ENCODE assay signal across 8 mouse cellular contexts in genomic region chr7:4164090-4164910, GRCm38 (mm10). TPM values are rescaled to one million over a fixed set of nuclear protein-coding genes. Genes with fewer than 3 reads are reported as not detected.
DNase-seq lines count a peak whose midpoint lies in the region; ATAC-seq lines count a peak whose summit lies in the region.

Cdc42ep5 (minus strand) TSS chr7:4164860.

- peak within 1 kb of the TSS; percentile 34; the same call in 1 of the 2 replicates for H3K9ac ChIP-seq in forebrain, embryonic 13.5 days
- peak within 1 kb of the TSS; percentile 60 for H3K9ac ChIP-seq in limb, embryonic 12.5 days (replicated peaks)
- H3K9ac ChIP-seq in midbrain, embryonic 16.5 days (ENCODE audit: low read depth, low read length): 0 out of 2 replicates have a peak within 1 kb of the TSS, but pooled peaks have one; percentile 43

- H3K4me3 ChIP-seq in megakaryocyte, embryonic 14.5 days (replicated peaks): peak within 1 kb of the TSS; percentile 94
- peak within 1 kb of the TSS; percentile 25 for H3K4me3 ChIP-seq in forebrain, embryonic 13.5 days
- peak within 1 kb of the TSS; percentile 50 for H3K4me3 ChIP-seq in limb, embryonic 12.5 days (replicated peaks)
- H3K4me3 ChIP-seq in midbrain, embryonic 16.5 days (ENCODE audit: low read depth, low read length): peak within 1 kb of the TSS; percentile 28

- peak; percentile 49 to 57 for DNase-seq in heart, postnatal 36 days
- no peak for DNase-seq in cerebellum, postnatal 10 days

- H3K9me3 ChIP-seq in megakaryocyte, embryonic 14.5 days: no peaks in the 10 kb centered on the region
- H3K9me3 ChIP-seq in forebrain, embryonic 13.5 days (replicated peaks): no peaks in the 10 kb centered on the region
- H3K9me3 ChIP-seq in limb, embryonic 12.5 days: no peaks in the 10 kb centered on the region
- H3K9me3 ChIP-seq in midbrain, embryonic 16.5 days (replicated peaks; ENCODE audit: control insufficient read depth, low read length, poor library complexity, severe bottlenecking): no peaks in the 10 kb centered on the region

- H3K36me3 ChIP-seq in megakaryocyte, embryonic 14.5 days (replicated peaks; ENCODE audit: low read length): peaks cover 26% of the 10 kb centered on the region
- no peaks in the 10 kb centered on the region for H3K36me3 ChIP-seq in forebrain, embryonic 13.5 days (ENCODE audit: poor library complexity, severe bottlenecking)
- H3K36me3 ChIP-seq in limb, embryonic 12.5 days: no peaks in the 10 kb centered on the region
- H3K36me3 ChIP-seq in midbrain, embryonic 16.5 days (ENCODE audit: control insufficient read depth, insufficient read depth, low read length): no peaks in the 10 kb centered on the region

- peaks cover 64% of the 10 kb centered on the region for H3K4me1 ChIP-seq in megakaryocyte, embryonic 14.5 days
- H3K4me1 ChIP-seq in forebrain, embryonic 13.5 days: peaks cover 12% of the 10 kb centered on the region
- H3K4me1 ChIP-seq in limb, embryonic 12.5 days (replicated peaks): peaks cover 16% of the 10 kb centered on the region
- peaks cover 8% of the 10 kb centered on the region; the same call in 1 of the 2 replicates for H3K4me1 ChIP-seq in midbrain, embryonic 16.5 days (ENCODE audit: control insufficient read depth, insufficient read depth, low read length)

- peak within 1 kb of the TSS; percentile 53 for H3K4me2 ChIP-seq in forebrain, embryonic 13.5 days
- H3K4me2 ChIP-seq in limb, embryonic 12.5 days: peak within 1 kb of the TSS; percentile 76
- H3K4me2 ChIP-seq in midbrain, embryonic 16.5 days (ENCODE audit: low read length): peak within 1 kb of the TSS; percentile 51

- intact Hi-C loops in heart, postnatal 36 days (cut with DNase I): no loop called here

- H3K27me3 ChIP-seq in megakaryocyte, embryonic 14.5 days (replicated peaks): no peaks in the 10 kb centered on the region
- H3K27me3 ChIP-seq in forebrain, embryonic 13.5 days: no peaks in the 10 kb centered on the region
- no peaks in the 10 kb centered on the region for H3K27me3 ChIP-seq in limb, embryonic 12.5 days
- 0 out of 2 replicates have a peak, but pooled peaks cover 3% of the 10 kb centered on the region for H3K27me3 ChIP-seq in midbrain, embryonic 16.5 days (ENCODE audit: control insufficient read depth, insufficient read depth, low read depth, low read length)

- H3K27ac ChIP-seq in forebrain, embryonic 13.5 days: no peak within 1 kb of the TSS
- H3K27ac ChIP-seq in limb, embryonic 12.5 days: peak within 1 kb of the TSS; percentile 90
- H3K27ac ChIP-seq in midbrain, embryonic 16.5 days (ENCODE audit: low read length): no peak within 1 kb of the TSS

- ATAC-seq in megakaryocyte, adult 5-6 weeks (ENCODE audit: poor library complexity, severe bottlenecking): no peak
- peak; percentile 71; the same call in 1 of the 2 replicates for ATAC-seq in forebrain, embryonic 13.5 days
- peak; percentile 94 for ATAC-seq in limb, embryonic 12.5 days (ENCODE audit: insufficient number of reproducible peaks, insufficient read depth, low FRiP score, low TSS enrichment, low read depth)
- ATAC-seq in midbrain, embryonic 16.5 days: peak; percentile 78
- ATAC-seq in activated CD4-positive, CD25-positive, alpha-beta regulatory T cell, adult 4 months: no peak

- WGBS in forebrain, embryonic 13.5 days: under 1% methylated on average over 18 of the region's 20 CpGs
- 0% methylated on average over 20 of the region's 20 CpGs for WGBS in limb, embryonic 12.5 days
- under 1% methylated on average over 18 of the region's 20 CpGs for WGBS in midbrain, embryonic 16.5 days

RNA-seq across cellular contexts. Expression of gene Cdc42ep5, which starts in this region (rescaled TPM):
- polyA plus RNA-seq in megakaryocyte, embryonic 14.5 days (2012; ENCODE audit: insufficient read depth, low replicate concordance): 634 and 2,176 TPM in 2 replicates
- total RNA-seq in megakaryocyte, adult 5-6 weeks (2015): not detected in 2 replicates
- total RNA-seq in megakaryocyte, adult 5-6 weeks (2017): not detected in 2 replicates
- polyA plus RNA-seq in forebrain, embryonic 13.5 days (2015; fragmentation: Nextera tagmentation; extraction: Ambion mirVana): 5.1 and 5.2 TPM in 2 replicates
- total RNA-seq in heart, postnatal 36 days (2021): 1 to 10 TPM; 4.6 to 6.2 TPM
- polyA plus RNA-seq in limb, embryonic 12.5 days (2016; fragmentation: Nextera tagmentation; extraction: Ambion mirVana): 40.3 and 47.9 TPM in 2 replicates
- polyA plus RNA-seq in midbrain, embryonic 16.5 days (2015; fragmentation: Nextera tagmentation; extraction: Ambion mirVana): 4.7 and 5.1 TPM in 2 replicates
- polyA plus RNA-seq in activated CD4-positive, CD25-positive, alpha-beta regulatory T cell, adult 4 months (2017; shearing (Covaris generic)): not detected

Comparison
In these comparisons a context has a peak if more than half of its experiments do, and no peak if none do; other contexts are left out.
1. RNA of gene Cdc42ep5 (total RNA-seq): 4.6 to 6.2 TPM in heart, postnatal 36 days; not detected in megakaryocyte, adult 5-6 weeks; every median in the first group is over 4 times any median in the second.
2. RNA of gene Cdc42ep5 (polyA plus RNA-seq): 634 to 2,176 TPM in megakaryocyte, embryonic 14.5 days; 40.3 to 47.9 TPM in limb, embryonic 12.5 days, 5.1 to 5.2 TPM in forebrain, embryonic 13.5 days, 4.7 to 5.1 TPM in midbrain, embryonic 16.5 days and not detected in activated CD4-positive, CD25-positive, alpha-beta regulatory T cell, adult 4 months; every median in the first group is over 10 times any median in the second.
3. H3K4me3 ChIP-seq: peak in every context shown above with its lines; median percentile 94 in megakaryocyte, embryonic 14.5 days; 50 in limb, embryonic 12.5 days; 28 in midbrain, embryonic 16.5 days; 25 in forebrain, embryonic 13.5 days.
4. ATAC-seq: peak in forebrain, embryonic 13.5 days (single experiment), limb, embryonic 12.5 days (single experiment) and midbrain, embryonic 16.5 days (single experiment); none in megakaryocyte, adult 5-6 weeks (single experiment) and activated CD4-positive, CD25-positive, alpha-beta regulatory T cell, adult 4 months (single experiment).
5. DNase-seq: peak in heart, postnatal 36 days (2 of 2); none in cerebellum, postnatal 10 days (0 of 2).
6. Peak in every context shown above with its lines, with median percentiles within 50 percentile points of each other: H3K4me2 ChIP-seq and H3K9ac ChIP-seq.